Mouse (Mus musculus) layer of hippocampus, postnatal 14 days (tissue): ENCODE measurements around the gene Nfyc. TPM values are rescaled to one million over a fixed set of nuclear protein-coding genes. Genes with fewer than 3 reads are reported as not detected.
A peak's percentile ranks its signal among the peaks of the same experiment; 100 is the strongest.

ENCODE experiments used
- DNase-seq, 2 experiments: peaks; one replicate each; pipeline ENCODE4 v3.0.0; 2021 to 2022; ENCODE audit warnings: low spot score in 2 of 2, mixed read lengths in 1 of 2
- microRNA-seq, 2 experiments: library from miRNA; unstranded; fragments of <30 nt; microRNA quantifications; one replicate each; pipeline ENCODE4 v1.2.0; 2021
- total RNA-seq, 2 experiments: library from RNA; stranded (reverse); gene quantifications; 2 replicates each; pipeline ENCODE4 v1.2.3; 2021

Gene Nfyc
- total RNA-seq, 2 experiments from 2014 or later, result 49.1 to 53.8 TPM

- no peak for DNase-seq
Measured at GRCm38 (mm10) chr4:120716765-120717164, 114.6 kb downstream of the Nfyc start.

DNA sequence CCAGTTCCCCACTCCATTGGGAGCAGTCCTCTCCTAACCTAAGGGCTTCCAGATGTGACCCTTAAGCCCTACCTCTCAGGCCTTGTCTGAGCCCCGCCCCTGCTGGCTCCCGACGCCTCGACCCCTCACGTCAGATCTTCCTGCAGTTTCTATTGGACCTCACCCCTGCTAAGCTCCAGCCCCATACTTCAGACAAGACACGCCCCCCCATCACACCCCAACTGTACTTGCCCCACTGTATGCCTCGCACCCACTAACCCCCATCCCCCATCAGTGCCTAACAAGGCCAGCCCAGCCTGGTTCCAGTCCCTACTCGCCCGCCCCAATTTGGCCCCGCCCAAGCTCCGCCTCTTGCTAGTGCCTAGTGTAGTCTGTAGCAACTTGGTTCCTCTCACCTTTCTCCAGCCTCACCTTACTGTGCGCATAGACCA is 115.2 kb downstream of the Nfyc start:
- no peak for DNase-seq

GRCm38 (mm10) chr4:120713856-120714497 is 117.4 kb downstream of the Nfyc start:
- peak; percentile 32 to 46 for DNase-seq

GRCm38 (mm10) chr4:120713021-120713420 is 118.4 kb downstream of the Nfyc start:
- peak in 1 of 2 experiments; percentile 53 for DNase-seq

DNA sequence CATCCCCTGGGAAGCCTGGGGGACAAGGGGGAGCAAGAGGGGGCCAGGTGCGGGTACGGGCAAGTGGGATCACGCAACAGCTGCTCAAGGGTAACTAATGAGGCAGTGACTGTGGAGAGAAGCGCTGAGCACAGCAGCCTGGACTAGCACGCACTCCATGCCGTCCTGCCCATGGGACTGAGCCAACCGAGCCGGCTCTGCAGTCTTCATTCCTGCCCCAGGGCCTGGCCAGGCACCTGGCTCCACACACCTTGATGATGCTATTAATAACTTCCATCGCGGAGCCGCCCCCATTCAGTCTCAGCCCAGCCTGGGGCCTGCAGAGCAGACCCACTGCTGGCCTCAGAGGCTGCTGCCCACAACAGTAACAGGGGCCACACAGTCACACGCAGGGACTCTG is 119.1 kb downstream of the Nfyc start:
- no peak for DNase-seq

Small RNA genes within 50 kb of the gene (microRNA-seq; reads per million reads assigned to microRNA genes)
- gene Gm23936, result 0 reads per million in 2 experiments
- gene Mir30c-1, result 82.7 to 127 reads per million in 2 experiments
- gene Mir30e, result 0 reads per million in 2 experiments
- gene Mir30f, result 0 reads per million in 2 experiments

Other genes with a start within 250 kb of the Nfyc start
- gene Gm8439, start 242.8 kb downstream of the Nfyc start, total RNA-seq, result not detected
- 1 to 10 TPM; 2.6 to 4.0 TPM for gene Cited4, start 165.0 kb downstream of the Nfyc start, total RNA-seq
- gene Kcnq4, start 83.0 kb downstream of the Nfyc start, total RNA-seq, result 1 to 10 TPM; 7.4 TPM
- gene Rims3, start 23.2 kb upstream of the Nfyc start, total RNA-seq, result 10 to 100 TPM; 17.5 to 24.7 TPM
- 10 to 100 TPM in 1 of 2 experiments, 1 to 10 TPM in 1; 9.4 to 10.1 TPM for gene Exo5, start 93.4 kb upstream of the Nfyc start, total RNA-seq
- 1 to 10 TPM; 1.4 to 2.8 TPM for gene Zfp69, start 120.1 kb upstream of the Nfyc start, total RNA-seq
- 100 to 1,000 TPM; 138 to 140 TPM for gene Smap2, start 185.7 kb upstream of the Nfyc start, total RNA-seq
- 1 to 10 TPM; 5.7 to 7.0 TPM for gene Col9a2, start 207.8 kb upstream of the Nfyc start, total RNA-seq